9 mouse cellular contexts compared by ENCODE assay signal in genomic region chr4:41506156-41506555, GRCm38 (mm10). TPM values are rescaled to one million over a fixed set of nuclear protein-coding genes. Genes with fewer than 3 reads are reported as not detected.
DNase-seq lines count a peak whose midpoint lies in the region; ATAC-seq and TF ChIP-seq lines count a peak whose summit lies in the region.
"Had no signal": no experiment of that assay in that cellular context is flagged by ENCODE, and none has a peak within 500 bp of the region (broad histone marks: within the 10 kb centered on the region; RNA-seq: fewer than 3 reads in every experiment).

No protein-coding gene starts in this region.

- H3K4me1 ChIP-seq in intestine, postnatal 0 days (replicated peaks; ENCODE audit: control insufficient read depth, insufficient read depth, low read length), result peaks cover 6% of the 10 kb centered on the region; the same call in 1 of the 2 replicates
- peaks cover 35% of the 10 kb centered on the region for H3K4me1 ChIP-seq in liver, embryonic 13.5 days (replicated peaks)

- DNase-seq in right cerebral cortex, postnatal 4 days, result peak; percentile 68
- no peak for DNase-seq in right cerebral cortex, postnatal 36 days (ENCODE audit: low spot score in 2 of 2)
- DNase-seq in cerebellum, adult 9-11 months, result peak; percentile 73
- peak; percentile 50 for DNase-seq in gastrocnemius, postnatal 25 days
- DNase-seq in liver, embryonic 13.5 days, result peak; percentile 57
- peak; percentile 30 for DNase-seq in naive thymus-derived CD4-positive, alpha-beta T cell, adult 2 months (ENCODE audit: low read depth)
- peak; percentile 65 for DNase-seq in thymus, postnatal 4 days

- TF ChIP-seq CTCF in intestine, postnatal 0 days (IDR thresholded peaks at IDR 0.05; ENCODE audit: low read depth), result peak; percentile 84

- no peak overlapping the region for H3K27ac ChIP-seq in intestine, postnatal 0 days (ENCODE audit: low read depth, low read length)
- no peak overlapping the region for H3K27ac ChIP-seq in liver, embryonic 13.5 days

- H3K9me3 ChIP-seq in intestine, postnatal 0 days (ENCODE audit: control insufficient read depth), result no peaks in the 10 kb centered on the region
- H3K9me3 ChIP-seq in liver, embryonic 13.5 days (replicated peaks), result no peaks in the 10 kb centered on the region

- peak overlapping the region; percentile 94 for H3K4me2 ChIP-seq in intestine, postnatal 0 days (replicated peaks; ENCODE audit: low read depth)
- H3K4me2 ChIP-seq in liver, embryonic 13.5 days, result peak overlapping the region; percentile 80

- peak overlapping the region; percentile 50 for H3K4me3 ChIP-seq in intestine, postnatal 0 days (ENCODE audit: low read depth, low read length)
- H3K4me3 ChIP-seq in liver, embryonic 13.5 days (replicated peaks), result peak overlapping the region; percentile 54

- H3K36me3 ChIP-seq in intestine, postnatal 0 days (ENCODE audit: control insufficient read depth, insufficient read depth), result no peaks in the 10 kb centered on the region
- no peaks in the 10 kb centered on the region for H3K36me3 ChIP-seq in liver, embryonic 13.5 days

- WGBS in intestine, postnatal 0 days, result 15% methylated on average over 13 of the region's 13 CpGs
- 10% methylated on average over 13 of the region's 13 CpGs for WGBS in liver, embryonic 13.5 days (ENCODE audit: insufficient replicate concordance)

- H3K9ac ChIP-seq in intestine, postnatal 0 days (ENCODE audit: low read depth, low read length), result no peak overlapping the region
- H3K9ac ChIP-seq in liver, embryonic 13.5 days, result peak overlapping the region; percentile 53; the same call in 1 of the 2 replicates

- peaks cover 4% of the 10 kb centered on the region; the same call in 1 of the 2 replicates for H3K27me3 ChIP-seq in intestine, postnatal 0 days (replicated peaks; ENCODE audit: control insufficient read depth, insufficient read depth, low read length)
- H3K27me3 ChIP-seq in liver, embryonic 13.5 days, result peaks cover 60% of the 10 kb centered on the region

- no peak for ATAC-seq in intestine, postnatal 0 days
- no peak for ATAC-seq in liver, embryonic 13.5 days (ENCODE audit: low read depth)

RNA-seq across cellular contexts. Expression of gene AI464131, which starts 3.3 kb away (rescaled TPM):
- total RNA-seq in gastrocnemius, postnatal 25 days (2021), result 10 to 100 TPM; 59.5 to 75.2 TPM
- 11.6 and 13.7 TPM in 2 replicates for polyA plus RNA-seq in intestine, postnatal 0 days (2015; fragmentation: Nextera tagmentation; extraction: Ambion mirVana)
- 0.51 and 0.72 TPM in 2 replicates for polyA plus RNA-seq in liver, embryonic 13.5 days (2015; fragmentation: Nextera tagmentation; extraction: Ambion mirVana)
- total RNA-seq: neutrophil, adult 5-6 weeks had no signal

RNA-seq across cellular contexts. Expression of gene 1110017D15Rik, which starts 11.0 kb away (rescaled TPM):
- total RNA-seq in gastrocnemius, postnatal 25 days (2021), result not detected
- 0.52 and 2.0 TPM in 2 replicates for polyA plus RNA-seq in intestine, postnatal 0 days (2015; fragmentation: Nextera tagmentation; extraction: Ambion mirVana)
- polyA plus RNA-seq in liver, embryonic 13.5 days (2015; fragmentation: Nextera tagmentation; extraction: Ambion mirVana), result 0.19 TPM in 1 of 2 replicates, not detected in the other
- total RNA-seq: neutrophil, adult 5-6 weeks had no signal

RNA-seq across cellular contexts. Expression of gene Nudt2, which starts 41.2 kb away (rescaled TPM):
- total RNA-seq in gastrocnemius, postnatal 25 days (2021), result 10 to 100 TPM; 17.3 to 20.5 TPM
- polyA plus RNA-seq in intestine, postnatal 0 days (2015; fragmentation: Nextera tagmentation; extraction: Ambion mirVana), result 34.9 and 35.7 TPM in 2 replicates
- 27.7 and 32.0 TPM in 2 replicates for polyA plus RNA-seq in liver, embryonic 13.5 days (2015; fragmentation: Nextera tagmentation; extraction: Ambion mirVana)

RNA-seq across cellular contexts. Expression of gene Kif24, which starts 41.5 kb away (rescaled TPM):
- under 1 TPM; 0.10 to 0.21 TPM for total RNA-seq in gastrocnemius, postnatal 25 days (2021)
- 1.3 and 1.4 TPM in 2 replicates for polyA plus RNA-seq in intestine, postnatal 0 days (2015; fragmentation: Nextera tagmentation; extraction: Ambion mirVana)
- 5.7 and 7.0 TPM in 2 replicates for polyA plus RNA-seq in liver, embryonic 13.5 days (2015; fragmentation: Nextera tagmentation; extraction: Ambion mirVana)

Comparison
In these comparisons a context has a peak if more than half of its experiments do, and no peak if none do; other contexts are left out.
1. DNase-seq: peak in right cerebral cortex, postnatal 4 days (single experiment), cerebellum, adult 9-11 months (single experiment), gastrocnemius, postnatal 25 days (single experiment), liver, embryonic 13.5 days (single experiment), naive thymus-derived CD4-positive, alpha-beta T cell, adult 2 months (single experiment) and thymus, postnatal 4 days (single experiment); none in right cerebral cortex, postnatal 36 days (0 of 2).